In genomic region chr7:46422764-46423412, GRCm38 (mm10) we compare ENCODE assay signal across 8 mouse cellular contexts. TPM values are rescaled to one million over a fixed set of nuclear protein-coding genes. Genes with fewer than 3 reads are reported as not detected.
DNase-seq lines count a peak whose midpoint lies in the region; ATAC-seq lines count a peak whose summit lies in the region.

No protein-coding gene starts in this region.

- peak; percentile 51; the same call in 1 of the 2 replicates for ATAC-seq in neutrophil, adult 5-6 weeks (ENCODE audit: extremely low read depth, insufficient number of reproducible peaks, low FRiP score, poor library complexity, severe bottlenecking)

- peak; percentile 18 for DNase-seq in urinary bladder, postnatal 14 days (ENCODE audit: low spot score)
- no peak for DNase-seq in urinary bladder, postnatal 36 days (ENCODE audit: low spot score in 2 of 2)
- DNase-seq in cerebellum, adult 11 months = peak; percentile 83
- peak; percentile 29 for DNase-seq in forelimb bud, embryonic 11.5 days (ENCODE audit: low read depth, low spot score)
- peak; percentile 15 for DNase-seq in kidney, postnatal 14 days
- peak; percentile 5 to 10 for DNase-seq in lung, adult 18-20 months
- peak; percentile 70 for DNase-seq in thymus, postnatal 25 days

RNA-seq across cellular contexts. Expression of gene Kcnc1, which starts 26.6 kb away (rescaled TPM):
- total RNA-seq in neutrophil, adult 5-6 weeks (2017) = 0.49 and 0.81 TPM in 2 replicates

RNA-seq across cellular contexts. Expression of gene Myod1, which starts 46.6 kb away (rescaled TPM):
- total RNA-seq in neutrophil, adult 5-6 weeks (2017) = not detected in 2 replicates

Comparison
In these comparisons a context has a peak if more than half of its experiments do, and no peak if none do; other contexts are left out.
1. DNase-seq: peak in urinary bladder, postnatal 14 days (single experiment), cerebellum, adult 11 months (single experiment), forelimb bud, embryonic 11.5 days (single experiment), kidney, postnatal 14 days (single experiment), lung, adult 18-20 months (2 of 2) and thymus, postnatal 25 days (single experiment); none in urinary bladder, postnatal 36 days (0 of 2).